Mouse (Mus musculus) c-Kit-positive CD71-positive TER-119-negative erythroid progenitor cells, embryonic 14.5 days (primary cell): ENCODE results near the gene Zfp599.

Source experiments
- DNase-seq: peaks from one replicate; pipeline ENCODE4 v3.0.0-alpha.2; 2013; ENCODE audit warnings: low read depth

Gene Zfp599

DNA sequence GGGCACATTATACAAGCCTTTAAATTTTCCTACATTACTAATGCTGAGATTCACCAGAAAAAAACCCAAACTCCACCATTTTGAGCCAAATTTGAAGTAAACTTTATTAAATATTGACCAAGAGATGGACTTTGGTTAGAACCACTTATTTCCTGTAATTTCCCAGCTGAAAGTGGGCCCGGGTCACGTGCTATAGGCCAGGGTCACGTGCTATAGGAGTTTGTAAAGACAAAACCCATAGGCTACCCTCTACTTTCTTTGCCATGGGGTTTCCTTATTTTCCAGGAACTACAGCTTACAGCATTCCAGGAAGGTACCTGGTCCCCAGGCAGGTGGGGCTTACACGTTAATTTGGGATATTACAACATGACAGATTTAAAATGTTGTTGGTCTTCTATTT lies 35.6 kb downstream of the Zfp599 start:
- DNase-seq = no peak

DNA sequence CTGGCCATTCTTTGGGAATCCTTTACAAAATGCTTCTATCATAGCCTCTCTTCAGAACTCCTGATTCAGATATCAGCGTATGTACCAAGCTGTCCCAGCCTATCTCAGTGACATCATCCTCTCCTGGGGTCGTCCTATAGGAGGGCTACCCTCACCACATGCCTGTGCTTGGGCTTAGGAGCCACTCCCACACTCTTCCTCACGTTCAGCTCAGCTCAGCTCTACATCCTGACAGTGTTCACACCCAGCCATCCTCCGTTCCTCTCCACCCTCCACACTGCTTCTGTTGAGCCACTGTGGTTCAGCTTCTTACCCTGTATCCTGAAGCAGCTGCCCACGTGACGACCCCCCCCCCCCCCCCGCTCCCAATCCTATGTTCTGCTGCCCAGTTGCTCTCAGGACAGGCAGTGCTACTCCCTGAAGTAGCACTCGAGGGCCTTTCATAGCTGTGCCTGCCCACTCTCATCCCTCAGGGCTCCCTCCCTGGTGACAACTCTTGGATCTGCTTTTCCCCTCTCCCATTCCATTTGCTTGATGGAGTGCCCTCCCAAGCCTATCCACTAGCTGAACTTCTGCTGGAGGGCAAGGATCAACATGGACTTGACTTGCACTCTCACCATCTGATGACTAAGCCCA lies 41.7 kb downstream of the Zfp599 start:
- no peak for DNase-seq

DNA sequence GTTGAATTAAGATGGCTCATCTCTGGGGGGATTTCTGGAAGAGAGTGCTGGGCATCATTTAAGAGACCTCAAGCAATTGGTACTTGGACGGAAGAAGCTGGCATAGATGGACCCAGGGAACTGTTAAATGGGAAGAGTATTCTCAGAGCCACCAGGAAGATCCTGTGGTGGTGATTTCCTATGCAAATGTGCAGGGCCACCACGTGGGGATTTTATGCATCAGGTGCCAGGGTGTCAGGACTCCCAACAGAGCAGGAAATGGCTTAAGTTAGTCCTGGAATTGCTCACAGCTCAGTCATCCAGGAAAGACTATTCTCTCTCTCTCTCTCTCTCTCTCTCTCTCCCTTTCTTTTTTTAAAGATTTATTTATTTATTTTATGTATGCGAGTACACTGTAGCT lies 43.0 kb downstream of the Zfp599 start:
- no peak for DNase-seq

GRCm38 (mm10) chr9:22214549-22214948 lies 45.1 kb downstream of the Zfp599 start:
- no peak for DNase-seq

DNA sequence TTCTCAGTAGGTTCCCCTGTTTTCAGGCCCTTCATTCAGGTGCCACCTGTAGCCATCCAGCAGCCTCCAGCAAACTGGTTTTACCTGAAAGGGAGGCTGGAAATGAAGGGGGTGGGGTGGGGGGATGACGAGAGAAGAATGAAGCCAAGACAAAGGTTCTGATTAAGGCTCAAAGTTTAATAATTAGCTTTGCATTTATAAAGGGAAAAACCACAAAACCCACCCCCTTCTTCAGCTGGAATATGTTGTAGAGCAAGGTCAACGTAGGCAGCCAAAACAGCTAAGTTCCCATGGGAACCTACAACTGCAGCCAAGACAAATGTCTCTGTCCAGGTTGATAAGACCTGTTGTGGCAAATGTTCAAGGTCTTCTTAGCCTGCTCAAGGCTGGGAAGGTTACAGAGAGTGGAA lies 45.9 kb downstream of the Zfp599 start:
- no peak for DNase-seq
